29 mouse cellular contexts compared by ENCODE assay signal in genomic region chr10:123548391-123548790, GRCm38 (mm10).
DNase-seq lines count a peak whose midpoint lies in the region; ATAC-seq and TF ChIP-seq lines count a peak whose summit lies in the region.
"Had no signal": no experiment of that assay in that cellular context is flagged by ENCODE, and none has a peak within 500 bp of the region (broad histone marks: within the 10 kb centered on the region; RNA-seq: fewer than 3 reads in every experiment).

No protein-coding gene starts in this region.

- H3K36me3 ChIP-seq in kidney, postnatal 0 days (ENCODE audit: insufficient read depth, low read length): no peaks in the 10 kb centered on the region
- no peaks in the 10 kb centered on the region for H3K36me3 ChIP-seq in kidney, embryonic 14.5 days (ENCODE audit: control insufficient read depth, insufficient read depth, low read length)
- H3K36me3 ChIP-seq: embryonic facial prominence, embryonic 12.5 days; forebrain, embryonic 15.5 days; heart, embryonic 10.5 days; heart, embryonic 15.5 days; hindbrain, embryonic 12.5 days; intestine, embryonic 15.5 days; limb, embryonic 13.5 days; lung, embryonic 15.5 days; neural tube, embryonic 12.5 days had no signal

- H3K27ac ChIP-seq in kidney, postnatal 0 days: no peak overlapping the region
- H3K27ac ChIP-seq in kidney, embryonic 14.5 days (ENCODE audit: low read depth, low read length): no peak overlapping the region
- H3K27ac ChIP-seq in layer of hippocampus, adult 2 months: peak overlapping the region; percentile 90
- H3K27ac ChIP-seq: embryonic facial prominence, embryonic 12.5 days; forebrain, embryonic 15.5 days; heart, embryonic 10.5 days; heart, embryonic 15.5 days; hindbrain, embryonic 12.5 days; hindbrain, postnatal 0 days; intestine, embryonic 15.5 days; limb, embryonic 13.5 days; lung, embryonic 15.5 days; neural tube, embryonic 12.5 days had no signal

- no peak overlapping the region for H3K9ac ChIP-seq in kidney, postnatal 0 days (ENCODE audit: low read depth, low read length)
- H3K9ac ChIP-seq in kidney, embryonic 14.5 days (ENCODE audit: low read depth, low read length): no peak overlapping the region
- H3K9ac ChIP-seq: embryonic facial prominence, embryonic 12.5 days; forebrain, embryonic 15.5 days; heart, embryonic 15.5 days; hindbrain, embryonic 12.5 days; intestine, embryonic 15.5 days; limb, embryonic 13.5 days; lung, embryonic 15.5 days; neural tube, embryonic 12.5 days had no signal

- no peaks in the 10 kb centered on the region for H3K27me3 ChIP-seq in kidney, postnatal 0 days (ENCODE audit: insufficient read depth, low read length)
- H3K27me3 ChIP-seq in kidney, embryonic 14.5 days (ENCODE audit: control insufficient read depth, insufficient read depth, low read length): no peaks in the 10 kb centered on the region
- H3K27me3 ChIP-seq: embryonic facial prominence, embryonic 12.5 days; forebrain, embryonic 15.5 days; heart, embryonic 15.5 days; hindbrain, embryonic 12.5 days; intestine, embryonic 15.5 days; limb, embryonic 13.5 days; lung, embryonic 15.5 days; neural tube, embryonic 12.5 days had no signal

- intact Hi-C loops in gastrocnemius, postnatal 36 days (cut with DNase I): no loop called here

- H3K4me1 ChIP-seq in kidney, postnatal 0 days (replicated peaks; ENCODE audit: insufficient read depth, low read length): no peaks in the 10 kb centered on the region
- H3K4me1 ChIP-seq in kidney, embryonic 14.5 days (ENCODE audit: control insufficient read depth, insufficient read depth, low read length): no peaks in the 10 kb centered on the region
- H3K4me1 ChIP-seq: embryonic facial prominence, embryonic 12.5 days; forebrain, embryonic 15.5 days; heart, embryonic 10.5 days; heart, embryonic 15.5 days; hindbrain, embryonic 12.5 days; intestine, embryonic 15.5 days; limb, embryonic 13.5 days; lung, embryonic 15.5 days; neural tube, embryonic 12.5 days had no signal

- no peak overlapping the region for H3K4me3 ChIP-seq in kidney, postnatal 0 days (replicated peaks; ENCODE audit: low read depth, low read length)
- no peak overlapping the region for H3K4me3 ChIP-seq in kidney, embryonic 14.5 days (ENCODE audit: low read length)
- no peak overlapping the region for H3K4me3 ChIP-seq in layer of hippocampus, adult 2 months
- H3K4me3 ChIP-seq: embryonic facial prominence, embryonic 12.5 days; forebrain, embryonic 15.5 days; heart, embryonic 10.5 days; heart, embryonic 15.5 days; hindbrain, embryonic 12.5 days; intestine, embryonic 15.5 days; limb, embryonic 13.5 days; lung, embryonic 15.5 days; myocyte; neural tube, embryonic 12.5 days had no signal

- 46% methylated on average over 6 of the region's 6 CpGs for WGBS in kidney, postnatal 0 days
- 52% methylated on average over 6 of the region's 6 CpGs for WGBS in kidney, embryonic 14.5 days

- peak; percentile 12 for DNase-seq in kidney, postnatal 0 days (ENCODE audit: low spot score)
- DNase-seq in brain, adult 2 months (ENCODE audit: low read depth, low spot score): peak; percentile 73
- DNase-seq in layer of hippocampus, adult 2 months (ENCODE audit: low spot score in 2 of 2): peak; percentile 56 to 64
- DNase-seq in layer of hippocampus, postnatal 14 days (ENCODE audit: low spot score in 2 of 2): peak; percentile 37 to 77
- DNase-seq in lung, postnatal 10 days: no peak
- DNase-seq in gastrocnemius, postnatal 36 days: no peak
- DNase-seq: adrenal gland, adult 2 months; cerebellum, adult 9-10 months; embryo, embryonic 11 days; heart, postnatal 36 days; kidney, adult 2 months; kidney, postnatal 10 days; lung, postnatal 36 days had no signal

- ATAC-seq in kidney, postnatal 0 days (replicated peaks; ENCODE audit: low FRiP score, low read depth): no peak
- no peak for ATAC-seq in kidney, embryonic 14.5 days (ENCODE audit: low FRiP score, low TSS enrichment)
- ATAC-seq: CD4-positive, CD25-positive, alpha-beta regulatory T cell, adult 4 months; forebrain, embryonic 15.5 days; hindbrain, postnatal 0 days; intestine, embryonic 15.5 days; midbrain, embryonic 16.5 days had no signal

- no peak for TF ChIP-seq CTCF in kidney, postnatal 0 days (IDR thresholded peaks at IDR 0.05; ENCODE audit: low read depth)
- no peak for TF ChIP-seq CTCF in layer of hippocampus, adult 2 months (conservative IDR thresholded peaks at IDR 0.05)

- H3K9me3 ChIP-seq in kidney, postnatal 0 days (replicated peaks; ENCODE audit: low read length): no peaks in the 10 kb centered on the region
- no peaks in the 10 kb centered on the region for H3K9me3 ChIP-seq in kidney, embryonic 14.5 days (ENCODE audit: control insufficient read depth, low read length)
- H3K9me3 ChIP-seq: embryonic facial prominence, embryonic 12.5 days; forebrain, embryonic 15.5 days; heart, embryonic 10.5 days; heart, embryonic 15.5 days; hindbrain, embryonic 12.5 days; intestine, embryonic 15.5 days; limb, embryonic 13.5 days; lung, embryonic 15.5 days; neural tube, embryonic 12.5 days had no signal

- H3K4me2 ChIP-seq in kidney, postnatal 0 days (ENCODE audit: low read length): no peak overlapping the region
- no peak overlapping the region for H3K4me2 ChIP-seq in kidney, embryonic 14.5 days (replicated peaks; ENCODE audit: low read depth, low read length)
- H3K4me2 ChIP-seq: embryonic facial prominence, embryonic 12.5 days; forebrain, embryonic 15.5 days; heart, embryonic 15.5 days; hindbrain, embryonic 12.5 days; intestine, embryonic 15.5 days; limb, embryonic 13.5 days; liver, embryonic 11.5 days; lung, embryonic 15.5 days; midbrain, embryonic 11.5 days; neural tube, embryonic 12.5 days had no signal

Comparison
In these comparisons a context has a peak if more than half of its experiments do, and no peak if none do; other contexts are left out.
1. DNase-seq: peak in kidney, postnatal 0 days (single experiment), brain, adult 2 months (single experiment), layer of hippocampus, adult 2 months (2 of 2) and layer of hippocampus, postnatal 14 days (2 of 2); none in lung, postnatal 10 days (single experiment) and gastrocnemius, postnatal 36 days (0 of 2).